Comparison of ENCODE assay signal across 8 mouse cellular contexts in genomic region chr5:34907910-34908725, GRCm38 (mm10). TPM values are rescaled to one million over a fixed set of nuclear protein-coding genes. Genes with fewer than 3 reads are reported as not detected.
DNase-seq lines count a peak whose midpoint lies in the region; ATAC-seq and TF ChIP-seq lines count a peak whose summit lies in the region.

Msantd1 (plus strand) TSS chr5:34908012.

- no peak for ATAC-seq in hindbrain, embryonic 11.5 days (ENCODE audit: low FRiP score)
- ATAC-seq in midbrain, postnatal 0 days (ENCODE audit: low FRiP score): no peak
- ATAC-seq in midbrain, embryonic 14.5 days (ENCODE audit: low FRiP score, low TSS enrichment): no peak
- ATAC-seq in megakaryocyte-erythroid progenitor cell, adult 5-6 weeks (replicated peaks; ENCODE audit: low FRiP score, low TSS enrichment, poor library complexity, severe bottlenecking): peak; percentile 17; the same call in 1 of the 2 replicates

- H3K9me3 ChIP-seq in hindbrain, embryonic 10.5 days: no peaks in the 10 kb centered on the region
- H3K9me3 ChIP-seq in hindbrain, embryonic 11.5 days (ENCODE audit: control insufficient read depth, low read length): no peaks in the 10 kb centered on the region
- no peaks in the 10 kb centered on the region for H3K9me3 ChIP-seq in midbrain, postnatal 0 days (ENCODE audit: low read length)
- H3K9me3 ChIP-seq in midbrain, embryonic 14.5 days (ENCODE audit: control insufficient read depth, low read length): no peaks in the 10 kb centered on the region

- 0 out of 2 replicates have a peak within 1 kb of the TSS, but pooled peaks have one; percentile 13 for H3K27ac ChIP-seq in hindbrain, embryonic 10.5 days
- no peak within 1 kb of the TSS for H3K27ac ChIP-seq in hindbrain, embryonic 11.5 days (ENCODE audit: low read depth, low read length)
- H3K27ac ChIP-seq in midbrain, postnatal 0 days (ENCODE audit: low read depth, low read length): no peak within 1 kb of the TSS
- no peak within 1 kb of the TSS for H3K27ac ChIP-seq in midbrain, embryonic 14.5 days (replicated peaks; ENCODE audit: low read depth, low read length)

- no peak within 1 kb of the TSS for H3K4me2 ChIP-seq in hindbrain, embryonic 11.5 days (replicated peaks; ENCODE audit: low read depth, low read length)
- no peak within 1 kb of the TSS for H3K4me2 ChIP-seq in midbrain, postnatal 0 days (ENCODE audit: low read depth, low read length, poor library complexity, severe bottlenecking)
- H3K4me2 ChIP-seq in midbrain, embryonic 14.5 days (ENCODE audit: low read length): no peak within 1 kb of the TSS

- DNase-seq in hindbrain, embryonic 10.5 days (ENCODE audit: low spot score): no peak
- DNase-seq in hindbrain, embryonic 11.5 days (ENCODE audit: low spot score): no peak
- no peak for DNase-seq in midbrain, postnatal 0 days (ENCODE audit: low spot score)
- no peak for DNase-seq in midbrain, embryonic 14.5 days
- DNase-seq in adrenal gland, adult 8-10 months: no peak
- DNase-seq in yolk sac, embryonic 10.5 days (ENCODE audit: low spot score): no peak
- no peak for DNase-seq in layer of hippocampus, adult 11-12 months (ENCODE audit: low spot score)

- peaks cover 12% of the 10 kb centered on the region for H3K4me1 ChIP-seq in hindbrain, embryonic 10.5 days (replicated peaks)
- no peaks in the 10 kb centered on the region for H3K4me1 ChIP-seq in hindbrain, embryonic 11.5 days (replicated peaks; ENCODE audit: control insufficient read depth, insufficient read depth, low read length)
- no peaks in the 10 kb centered on the region for H3K4me1 ChIP-seq in midbrain, postnatal 0 days (ENCODE audit: insufficient read depth, low read length)
- no peaks in the 10 kb centered on the region for H3K4me1 ChIP-seq in midbrain, embryonic 14.5 days (ENCODE audit: control insufficient read depth, insufficient read depth, low read length)

- WGBS in hindbrain, embryonic 10.5 days: 88% methylated on average over 6 of the region's 6 CpGs
- 90% methylated on average over 6 of the region's 6 CpGs for WGBS in hindbrain, embryonic 11.5 days
- WGBS in midbrain, postnatal 0 days: 75% methylated on average over 6 of the region's 6 CpGs
- 78% methylated on average over 6 of the region's 6 CpGs for WGBS in midbrain, embryonic 14.5 days

- no peak for TF ChIP-seq CTCF in midbrain, postnatal 0 days (IDR thresholded peaks at IDR 0.05)

- H3K27me3 ChIP-seq in hindbrain, embryonic 10.5 days (ENCODE audit: insufficient read depth, poor library complexity, severe bottlenecking): no peaks in the 10 kb centered on the region
- H3K27me3 ChIP-seq in hindbrain, embryonic 11.5 days (ENCODE audit: control insufficient read depth, insufficient read depth, low read length): no peaks in the 10 kb centered on the region
- H3K27me3 ChIP-seq in midbrain, postnatal 0 days (ENCODE audit: insufficient read depth, low read length): no peaks in the 10 kb centered on the region
- H3K27me3 ChIP-seq in midbrain, embryonic 14.5 days (ENCODE audit: control insufficient read depth, insufficient read depth, low read length): no peaks in the 10 kb centered on the region

- H3K36me3 ChIP-seq in hindbrain, embryonic 10.5 days: peaks cover 85% of the 10 kb centered on the region
- H3K36me3 ChIP-seq in hindbrain, embryonic 11.5 days (ENCODE audit: control insufficient read depth, insufficient read depth, low read length): peaks cover 10% of the 10 kb centered on the region; the same call in 1 of the 2 replicates
- H3K36me3 ChIP-seq in midbrain, postnatal 0 days (ENCODE audit: insufficient read depth, low read length): peaks cover 58% of the 10 kb centered on the region
- peaks cover 73% of the 10 kb centered on the region for H3K36me3 ChIP-seq in midbrain, embryonic 14.5 days (ENCODE audit: control insufficient read depth, insufficient read depth, low read length)

- no peak within 1 kb of the TSS for H3K9ac ChIP-seq in hindbrain, embryonic 11.5 days (ENCODE audit: low read depth, low read length)
- no peak within 1 kb of the TSS for H3K9ac ChIP-seq in midbrain, postnatal 0 days (replicated peaks; ENCODE audit: low read length, poor library complexity, severe bottlenecking)
- H3K9ac ChIP-seq in midbrain, embryonic 14.5 days (replicated peaks; ENCODE audit: low read length): no peak within 1 kb of the TSS

- no peak within 1 kb of the TSS for H3K4me3 ChIP-seq in hindbrain, embryonic 10.5 days
- H3K4me3 ChIP-seq in hindbrain, embryonic 11.5 days (ENCODE audit: low read depth, low read length): no peak within 1 kb of the TSS
- no peak within 1 kb of the TSS for H3K4me3 ChIP-seq in midbrain, postnatal 0 days (ENCODE audit: low read depth, low read length)
- no peak within 1 kb of the TSS for H3K4me3 ChIP-seq in midbrain, embryonic 14.5 days (replicated peaks; ENCODE audit: low read depth, low read length)

RNA-seq across cellular contexts. Expression of gene Msantd1, which starts in this region (rescaled TPM):
- 1.4 and 2.6 TPM in 2 replicates for polyA plus RNA-seq in hindbrain, embryonic 10.5 days (2016; fragmentation: Nextera tagmentation; extraction: Ambion mirVana)
- 1.7 and 2.7 TPM in 2 replicates for polyA plus RNA-seq in hindbrain, embryonic 11.5 days (2014; fragmentation: Nextera tagmentation; extraction: Ambion mirVana)
- 17.0 and 21.0 TPM in 2 replicates for total RNA-seq in midbrain, postnatal 0 days (2014; rRNA removed)
- 13.3 and 13.5 TPM in 2 replicates for polyA plus RNA-seq in midbrain, postnatal 0 days (2015; fragmentation: Nextera tagmentation; extraction: Ambion mirVana)
- polyA plus RNA-seq in midbrain, embryonic 14.5 days (2014; fragmentation: Nextera tagmentation; extraction: Ambion mirVana): 3.1 and 4.8 TPM in 2 replicates
- total RNA-seq in megakaryocyte-erythroid progenitor cell, adult 5-6 weeks (2014; fragmentation: Nextera tagmentation): 2.9 and 4.5 TPM in 2 replicates
- total RNA-seq in megakaryocyte-erythroid progenitor cell, adult 5-6 weeks (2017): 0.38 TPM in 1 of 2 replicates, not detected in the other
- 1 to 10 TPM; 1.1 to 2.8 (median 2.3) TPM for total RNA-seq in adrenal gland, adult 8-10 months (2022)
